Mouse (Mus musculus) c-Kit-negative CD71-positive TER-119-positive erythroid progenitor cells, embryonic 14.5 days (primary cell): ENCODE data around the gene Mrpl33.
"Not testable (repeated sequence)": the region's sequence is repeated elsewhere in the genome, so short reads cannot be mapped to it uniquely, and the experiment has no call there.

Source experiments
- DNase-seq: peaks from one replicate; pipeline ENCODE4 v3.0.0-alpha.2; 2013; ENCODE audit warnings: low read depth, low spot score

Gene Mrpl33

GRCm38 (mm10) chr5:31596481-31597429 is at the start of gene Mrpl33:
Gene Mrpl33 (plus strand): TSS chr5:31596935.
- DNase-seq: no peak

GRCm38 (mm10) chr5:31559401-31559800 is 37.3 kb upstream of the Mrpl33 start:
- DNase-seq: no peak

- no peak for DNase-seq
Observed at GRCm38 (mm10) chr5:31560352-31560751, 36.4 kb upstream of the Mrpl33 start.

GRCm38 (mm10) chr5:31562036-31562666 is 34.6 kb upstream of the Mrpl33 start:
- DNase-seq: no peak

- peak; percentile 39 for DNase-seq
Observed at GRCm38 (mm10) chr5:31563496-31563895, 33.2 kb upstream of the Mrpl33 start.

GRCm38 (mm10) chr5:31563905-31564304 is 32.8 kb upstream of the Mrpl33 start:
- no peak for DNase-seq

- DNase-seq: no peak
Observed at GRCm38 (mm10) chr5:31564976-31565375, 31.8 kb upstream of the Mrpl33 start.

GRCm38 (mm10) chr5:31566026-31566425 is 30.7 kb upstream of the Mrpl33 start:
- DNase-seq: no peak

- no peak for DNase-seq
Observed at GRCm38 (mm10) chr5:31566457-31566856, 30.3 kb upstream of the Mrpl33 start.

- DNase-seq: no peak
Observed at GRCm38 (mm10) chr5:31567951-31568657, 28.6 kb upstream of the Mrpl33 start.

GRCm38 (mm10) chr5:31571023-31571608 is 25.6 kb upstream of the Mrpl33 start:
- DNase-seq: no peak

- no peak for DNase-seq
Observed at GRCm38 (mm10) chr5:31573722-31574121, 23.0 kb upstream of the Mrpl33 start.

- DNase-seq: no peak
Observed at GRCm38 (mm10) chr5:31576539-31576975, 20.2 kb upstream of the Mrpl33 start.

- no peak for DNase-seq
Observed at GRCm38 (mm10) chr5:31581263-31581662, 15.5 kb upstream of the Mrpl33 start.

- DNase-seq: no peak
Observed at GRCm38 (mm10) chr5:31581932-31582331, 14.8 kb upstream of the Mrpl33 start.

- no peak for DNase-seq
Observed at GRCm38 (mm10) chr5:31583261-31583660, 13.5 kb upstream of the Mrpl33 start.

GRCm38 (mm10) chr5:31585526-31585925 is 11.2 kb upstream of the Mrpl33 start:
- DNase-seq: no peak

GRCm38 (mm10) chr5:31588016-31588415 is 8.7 kb upstream of the Mrpl33 start:
- DNase-seq: no peak

GRCm38 (mm10) chr5:31588672-31589071 is 8.1 kb upstream of the Mrpl33 start:
- not testable (repeated sequence) for DNase-seq

- no peak for DNase-seq
Observed at GRCm38 (mm10) chr5:31589711-31590319, 6.9 kb upstream of the Mrpl33 start.

GRCm38 (mm10) chr5:31591122-31591521 is 5.6 kb upstream of the Mrpl33 start:
- DNase-seq: no peak
